Comparison of ENCODE assay signal across 8 mouse cellular contexts in genomic region chr10:28485574-28485973, GRCm38 (mm10).
DNase-seq lines count a peak whose midpoint lies in the region; ATAC-seq and TF ChIP-seq lines count a peak whose summit lies in the region.

No protein-coding gene starts in this region.

- 41% methylated on average over 3 of the region's 3 CpGs for WGBS in neural tube, embryonic 11.5 days
- WGBS in liver, embryonic 14.5 days (ENCODE audit: insufficient replicate concordance), result 18% methylated on average over 3 of the region's 3 CpGs

- TF ChIP-seq EP300 in liver, embryonic 14.5 days (IDR thresholded peaks at IDR 0.05; ENCODE audit: low read depth), result no peak

- no peak for TF ChIP-seq POLR2A in embryonic fibroblast, embryonic 13.5 days (IDR thresholded peaks at IDR 0.05; ENCODE audit: low read depth, low read length)

- TF ChIP-seq CTCF in embryonic fibroblast, embryonic 13.5 days (IDR thresholded peaks at IDR 0.05; ENCODE audit: borderline replicate concordance, insufficient read depth, low read length), result peak; percentile 53; the same call in 1 of the 2 replicates
- TF ChIP-seq CTCF in liver, embryonic 14.5 days (IDR thresholded peaks at IDR 0.05; ENCODE audit: low read depth), result peak; percentile 76

- H3K27ac ChIP-seq in neural tube, embryonic 11.5 days (ENCODE audit: low read depth, low read length), result no peak overlapping the region
- H3K27ac ChIP-seq in embryonic fibroblast, embryonic 13.5 days (ENCODE audit: insufficient read depth, low read length), result no peak overlapping the region
- H3K27ac ChIP-seq in liver, embryonic 14.5 days, result no peak overlapping the region

- peak; percentile 34 for DNase-seq in neural tube, embryonic 11.5 days (ENCODE audit: low spot score)
- no peak for DNase-seq in neural tube, embryonic 10.5 days (ENCODE audit: extremely low spot score, low spot score)
- DNase-seq in adrenal gland, postnatal 36 days, result peak; percentile 36 to 56
- DNase-seq in kidney, adult 9 months, result peak; percentile 75
- no peak for DNase-seq in liver, embryonic 14.5 days (ENCODE audit: low read depth in 3 of 3, low spot score in 3 of 3)
- peak; percentile 35 for DNase-seq in ovary, postnatal 14 days (ENCODE audit: low spot score)
- no peak for DNase-seq in MN1 (ENCODE audit: low spot score)

- H3K9me3 ChIP-seq in neural tube, embryonic 11.5 days (ENCODE audit: control insufficient read depth, low read length), result no peaks in the 10 kb centered on the region
- H3K9me3 ChIP-seq in liver, embryonic 14.5 days (ENCODE audit: control insufficient read depth, low read length), result no peaks in the 10 kb centered on the region

- no peaks in the 10 kb centered on the region for H3K36me3 ChIP-seq in neural tube, embryonic 11.5 days (ENCODE audit: control insufficient read depth, insufficient read depth, low read length)
- no peaks in the 10 kb centered on the region for H3K36me3 ChIP-seq in liver, embryonic 14.5 days (replicated peaks; ENCODE audit: control insufficient read depth, insufficient read depth, low read depth)

- no peaks in the 10 kb centered on the region for H3K27me3 ChIP-seq in neural tube, embryonic 11.5 days (ENCODE audit: control insufficient read depth, insufficient read depth, low read length)
- H3K27me3 ChIP-seq in liver, embryonic 14.5 days (ENCODE audit: control insufficient read depth, insufficient read depth, low read length), result no peaks in the 10 kb centered on the region

- no peaks in the 10 kb centered on the region for H3K4me1 ChIP-seq in neural tube, embryonic 11.5 days (ENCODE audit: control insufficient read depth, insufficient read depth, low read length)
- H3K4me1 ChIP-seq in embryonic fibroblast, embryonic 13.5 days (ENCODE audit: control insufficient read depth, insufficient read depth, low read length), result no peaks in the 10 kb centered on the region
- no peaks in the 10 kb centered on the region for H3K4me1 ChIP-seq in liver, embryonic 14.5 days (replicated peaks; ENCODE audit: control insufficient read depth in 2 of 2, insufficient read depth in 2 of 2, low read length in 1 of 2)

- ATAC-seq in neural tube, embryonic 11.5 days (ENCODE audit: insufficient read depth, low FRiP score, low TSS enrichment), result peak; percentile 45; the same call in 1 of the 2 replicates
- ATAC-seq in liver, embryonic 14.5 days (ENCODE audit: insufficient read depth), result no peak

- no peak overlapping the region for H3K4me3 ChIP-seq in neural tube, embryonic 11.5 days (ENCODE audit: low read depth, low read length)
- no peak overlapping the region for H3K4me3 ChIP-seq in embryonic fibroblast, embryonic 13.5 days (ENCODE audit: insufficient read depth, low read length)
- no peak overlapping the region for H3K4me3 ChIP-seq in liver, embryonic 14.5 days (ENCODE audit: insufficient read depth in 1 of 2, low read depth in 2 of 2, low read length in 2 of 2)

- H3K9ac ChIP-seq in neural tube, embryonic 11.5 days (ENCODE audit: low read length), result no peak overlapping the region
- no peak overlapping the region for H3K9ac ChIP-seq in liver, embryonic 14.5 days (replicated peaks)

- no peak overlapping the region for H3K4me2 ChIP-seq in neural tube, embryonic 11.5 days (ENCODE audit: low read depth)
- H3K4me2 ChIP-seq in liver, embryonic 14.5 days (ENCODE audit: low read depth), result no peak overlapping the region

Comparison
In these comparisons a context has a peak if more than half of its experiments do, and no peak if none do; other contexts are left out.
1. DNase-seq: peak in neural tube, embryonic 11.5 days (single experiment), adrenal gland, postnatal 36 days (2 of 2), kidney, adult 9 months (single experiment) and ovary, postnatal 14 days (single experiment); none in neural tube, embryonic 10.5 days (single experiment), liver, embryonic 14.5 days (0 of 3) and MN1 (single experiment).